Mouse (Mus musculus): Measurements from ENCODE around the gene Mef2c. TPM values are rescaled to one million over a fixed set of nuclear protein-coding genes. Genes with fewer than 3 reads are reported as not detected.

The Mef2c gene
- 19.4 and 22.5 TPM in 2 replicates for polyA plus RNA-seq (2012; rRNA removed)

DNA sequence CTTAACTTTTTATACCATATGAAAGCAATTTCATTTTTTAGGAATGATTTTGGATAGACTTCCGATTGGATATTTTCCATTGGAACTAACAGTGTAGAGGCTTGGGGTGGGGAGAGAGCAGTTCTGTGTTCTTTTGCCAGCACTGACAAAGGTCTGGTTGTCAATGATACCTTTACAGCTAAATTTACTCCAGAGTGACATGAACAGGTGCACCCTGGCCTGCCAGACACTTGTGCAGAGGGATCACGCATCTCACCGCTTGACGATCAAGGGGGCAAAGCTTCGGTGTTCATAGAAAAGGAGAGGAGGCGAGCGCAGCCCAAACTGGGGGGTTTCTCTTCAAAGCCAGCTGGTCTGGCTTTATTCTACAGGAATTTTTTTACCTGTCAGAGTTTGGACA, at the start of gene Mef2c:
TSS of gene Mef2c (plus strand) at position 116 of the 400 bp plus-strand sequence.
- TF ChIP-seq CTCF (IDR thresholded peaks at IDR 0.05; ENCODE audit: borderline replicate concordance, extremely low read depth, insufficient read depth, insufficient read length) (no peak), POLR2A (IDR thresholded peaks at IDR 0.05; ENCODE audit: borderline replicate concordance, extremely low read depth, insufficient read depth, insufficient read length, poor library complexity, severe bottlenecking) (no peak)
- DNase-seq (ENCODE audit: low read depth) = no peak

DNA sequence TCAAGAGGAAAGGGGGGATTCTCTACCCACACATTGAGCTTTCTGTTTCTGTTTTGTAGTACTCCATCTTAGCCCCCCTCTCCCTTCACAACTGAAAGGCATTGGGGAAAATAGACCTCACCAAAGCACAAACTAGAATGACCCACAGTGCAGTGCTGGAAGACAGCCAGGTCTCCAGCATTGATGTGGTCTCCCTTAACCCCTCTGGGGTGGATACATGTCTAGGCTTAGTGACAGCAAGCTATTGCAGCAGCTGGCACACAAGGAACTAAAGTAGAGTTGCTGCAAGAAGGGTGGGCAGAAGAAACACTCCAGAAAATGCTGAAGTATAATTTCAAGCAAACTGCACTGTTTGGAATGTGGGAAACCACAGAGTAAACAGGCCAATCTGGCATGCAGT, 45.1 kb upstream of the Mef2c start:
- TF ChIP-seq POLR2A (IDR thresholded peaks at IDR 0.05; ENCODE audit: borderline replicate concordance, extremely low read depth, insufficient read depth, insufficient read length, poor library complexity, severe bottlenecking) (no peak), CTCF (IDR thresholded peaks at IDR 0.05; ENCODE audit: borderline replicate concordance, extremely low read depth, insufficient read depth, insufficient read length) (no peak)
- peak; percentile 77 for DNase-seq (ENCODE audit: low read depth)

DNA sequence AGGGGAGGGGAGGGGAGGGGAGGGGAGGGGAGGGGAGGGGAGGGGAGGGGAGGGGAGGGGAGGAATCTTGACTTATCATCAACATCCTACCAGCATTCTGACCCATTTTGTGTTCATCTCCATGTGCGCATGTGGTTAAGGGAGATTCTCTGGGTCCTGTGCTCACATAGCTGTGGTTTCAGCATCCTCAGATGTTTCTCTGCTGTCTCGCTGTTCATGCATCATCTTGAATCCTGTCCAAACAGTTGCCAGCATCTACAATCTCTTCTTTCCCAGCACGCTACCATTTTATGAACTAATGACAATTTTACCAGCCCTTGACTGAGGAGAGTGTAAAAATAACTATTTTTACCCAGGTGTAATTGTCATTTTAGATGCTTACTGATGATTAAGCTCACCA, 44.2 kb upstream of the Mef2c start:
- no peak for TF ChIP-seq POLR2A (IDR thresholded peaks at IDR 0.05; ENCODE audit: borderline replicate concordance, extremely low read depth, insufficient read depth, insufficient read length, poor library complexity, severe bottlenecking)
- no peak for TF ChIP-seq CTCF (IDR thresholded peaks at IDR 0.05; ENCODE audit: borderline replicate concordance, extremely low read depth, insufficient read depth, insufficient read length)
- DNase-seq (ENCODE audit: low read depth) = no peak

DNA sequence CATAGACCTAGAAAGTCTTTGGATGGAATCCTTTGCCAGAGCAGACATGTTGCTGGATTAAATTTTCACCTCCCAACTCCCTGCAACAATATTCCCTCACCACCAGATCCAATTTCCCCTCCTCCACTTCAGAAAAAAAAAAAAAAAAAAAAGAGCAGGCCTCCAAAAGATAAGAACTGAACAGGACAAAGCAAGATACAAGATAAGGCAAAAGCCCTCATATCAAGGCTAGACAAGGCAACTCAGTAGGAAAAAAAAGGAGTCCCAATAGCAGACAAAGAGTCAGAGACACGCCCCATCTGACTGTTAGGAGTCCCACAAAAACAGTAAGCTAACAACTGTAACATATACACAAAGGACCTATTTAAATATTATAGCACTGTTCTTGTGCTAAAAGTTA, 43.2 kb upstream of the Mef2c start:
- TF ChIP-seq POLR2A (IDR thresholded peaks at IDR 0.05; ENCODE audit: borderline replicate concordance, extremely low read depth, insufficient read depth, insufficient read length, poor library complexity, severe bottlenecking) (no peak), CTCF (IDR thresholded peaks at IDR 0.05; ENCODE audit: borderline replicate concordance, extremely low read depth, insufficient read depth, insufficient read length) (no peak)

DNA sequence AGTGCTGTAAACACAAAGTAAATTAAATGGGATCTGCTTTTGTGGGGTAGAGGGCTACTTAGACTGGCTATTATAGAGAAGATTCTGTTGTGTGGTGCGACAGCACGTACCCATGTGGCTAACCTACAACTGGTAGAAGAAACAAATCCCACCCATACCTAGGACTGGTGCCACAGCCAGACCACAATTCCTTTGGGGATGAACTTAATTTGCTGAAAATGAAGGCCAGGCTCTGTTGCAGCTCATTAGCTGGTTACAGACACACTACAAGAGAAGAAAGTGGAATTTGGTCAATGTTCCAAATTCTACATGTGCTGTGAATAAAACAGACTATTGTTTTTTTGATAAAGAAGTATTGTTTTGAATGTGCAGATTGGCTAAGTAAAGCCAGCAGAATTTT, 42.3 kb upstream of the Mef2c start:
- DNase-seq (ENCODE audit: low read depth) = peak; percentile 30
- TF ChIP-seq POLR2A (IDR thresholded peaks at IDR 0.05; ENCODE audit: borderline replicate concordance, extremely low read depth, insufficient read depth, insufficient read length, poor library complexity, severe bottlenecking) (no peak), CTCF (IDR thresholded peaks at IDR 0.05; ENCODE audit: borderline replicate concordance, extremely low read depth, insufficient read depth, insufficient read length) (no peak)

More for the DNA sequence above, 43.2 kb upstream of the Mef2c start:
- no peak for DNase-seq (ENCODE audit: low read depth)

DNA sequence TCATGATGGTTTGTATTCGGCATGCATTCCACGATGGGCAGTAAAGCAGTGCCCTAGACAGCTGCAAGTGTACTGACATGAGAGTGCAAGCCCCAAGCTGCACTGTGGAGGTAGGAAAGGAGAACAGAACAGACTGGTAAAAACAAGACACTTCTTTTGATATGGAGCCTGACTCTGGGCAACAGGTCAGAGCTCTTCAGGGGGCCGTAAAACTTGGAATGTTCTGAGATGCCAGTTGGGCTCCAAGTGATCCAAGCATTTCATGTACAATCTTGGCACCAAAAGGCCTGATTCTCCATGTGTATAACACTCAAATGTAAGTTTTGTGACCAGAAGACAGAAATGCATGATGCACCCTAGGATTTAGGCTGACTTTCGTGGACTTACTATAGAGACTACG, 37.1 kb upstream of the Mef2c start:
- no peak for DNase-seq (ENCODE audit: low read depth)
- TF ChIP-seq CTCF (IDR thresholded peaks at IDR 0.05; ENCODE audit: borderline replicate concordance, extremely low read depth, insufficient read depth, insufficient read length) (no peak), POLR2A (IDR thresholded peaks at IDR 0.05; ENCODE audit: borderline replicate concordance, extremely low read depth, insufficient read depth, insufficient read length, poor library complexity, severe bottlenecking) (no peak)

DNA sequence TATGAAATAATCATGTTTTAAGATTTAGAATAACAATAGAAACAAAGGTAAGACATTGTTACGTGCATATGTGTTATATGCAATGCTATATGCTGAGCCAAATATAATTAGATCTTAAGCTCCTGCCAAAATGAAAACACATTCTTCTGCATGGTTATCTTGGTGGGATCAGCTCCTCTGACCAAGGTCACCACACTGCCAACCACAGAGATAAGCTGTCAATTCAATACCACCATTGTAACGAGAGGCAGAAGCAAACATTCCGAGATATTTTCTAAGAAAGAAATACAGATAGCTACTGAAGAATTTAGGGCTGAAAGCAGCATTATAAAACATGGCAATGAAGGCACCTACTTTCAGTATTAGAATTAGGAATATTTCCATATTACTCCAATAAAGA, 35.0 kb upstream of the Mef2c start:
- DNase-seq (ENCODE audit: low read depth) = no peak
- TF ChIP-seq POLR2A (IDR thresholded peaks at IDR 0.05; ENCODE audit: borderline replicate concordance, extremely low read depth, insufficient read depth, insufficient read length, poor library complexity, severe bottlenecking) (no peak), CTCF (IDR thresholded peaks at IDR 0.05; ENCODE audit: borderline replicate concordance, extremely low read depth, insufficient read depth, insufficient read length) (no peak)

DNA sequence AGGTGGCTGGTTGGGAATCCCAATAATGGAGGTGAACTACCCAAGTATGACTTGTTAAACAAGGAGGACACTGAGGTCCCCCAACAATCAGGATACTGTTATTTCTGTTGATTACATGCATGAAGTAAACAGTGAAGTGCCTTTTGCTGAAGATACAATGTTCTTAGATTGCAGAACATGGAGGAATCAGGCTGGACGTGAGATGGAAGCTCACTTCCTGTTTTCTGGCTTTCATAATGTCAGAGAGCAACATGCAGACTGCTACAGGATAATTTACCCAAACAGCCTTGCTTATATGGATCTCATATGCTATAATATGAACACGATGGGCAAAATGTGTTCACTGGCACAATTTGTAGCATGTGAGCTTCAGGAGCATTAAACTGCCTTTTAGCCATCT, 30.1 kb upstream of the Mef2c start:
- no peak for TF ChIP-seq CTCF (IDR thresholded peaks at IDR 0.05; ENCODE audit: borderline replicate concordance, extremely low read depth, insufficient read depth, insufficient read length)
- TF ChIP-seq POLR2A (IDR thresholded peaks at IDR 0.05; ENCODE audit: borderline replicate concordance, extremely low read depth, insufficient read depth, insufficient read length, poor library complexity, severe bottlenecking) = no peak

DNA sequence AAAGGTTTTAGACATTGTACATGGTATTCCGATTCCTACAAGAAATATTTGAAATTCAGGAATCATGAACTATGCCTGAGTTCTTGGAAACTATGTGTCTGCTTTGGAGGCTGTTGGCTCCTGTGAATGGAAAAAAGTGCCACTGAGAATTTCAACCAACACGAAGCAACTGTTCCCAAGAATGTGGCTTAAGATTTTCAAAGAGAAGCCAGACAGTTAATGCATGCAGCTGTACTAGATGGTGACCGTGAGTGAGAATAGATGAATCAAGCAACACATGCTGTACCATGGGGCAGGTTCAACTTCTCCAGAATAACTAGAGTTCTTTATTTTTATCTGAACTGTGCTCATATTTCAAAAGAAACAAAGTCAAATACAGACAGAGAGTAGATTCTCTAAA, 23.4 kb upstream of the Mef2c start:
- TF ChIP-seq POLR2A (IDR thresholded peaks at IDR 0.05; ENCODE audit: borderline replicate concordance, extremely low read depth, insufficient read depth, insufficient read length, poor library complexity, severe bottlenecking) (no peak), CTCF (IDR thresholded peaks at IDR 0.05; ENCODE audit: borderline replicate concordance, extremely low read depth, insufficient read depth, insufficient read length) (no peak)
- DNase-seq (ENCODE audit: low read depth) = no peak

More for the DNA sequence above, 30.1 kb upstream of the Mef2c start:
- no peak for DNase-seq (ENCODE audit: low read depth)

DNA sequence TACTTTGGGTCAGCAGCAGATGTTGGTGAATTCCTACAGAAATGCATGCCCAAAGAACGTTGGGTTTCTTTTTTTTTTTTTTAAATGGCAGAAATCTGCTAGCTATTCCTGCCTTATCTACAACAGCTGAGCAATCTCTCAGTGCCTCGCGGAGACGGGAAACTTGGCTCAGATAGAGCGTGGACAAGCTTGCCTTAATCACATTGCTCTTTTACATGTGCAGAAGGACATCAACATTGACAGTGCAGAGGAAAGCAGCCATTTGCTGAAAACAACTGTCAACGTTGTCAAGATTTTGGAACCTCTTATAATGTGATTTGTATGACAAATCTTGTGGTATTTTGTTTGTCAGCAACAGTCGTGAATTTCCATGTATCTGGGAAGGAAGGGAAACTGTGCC, 22.5 kb upstream of the Mef2c start:
- DNase-seq (ENCODE audit: low read depth) = peak; percentile 77
- no peak for TF ChIP-seq POLR2A (IDR thresholded peaks at IDR 0.05; ENCODE audit: borderline replicate concordance, extremely low read depth, insufficient read depth, insufficient read length, poor library complexity, severe bottlenecking)
- no peak for TF ChIP-seq CTCF (IDR thresholded peaks at IDR 0.05; ENCODE audit: borderline replicate concordance, extremely low read depth, insufficient read depth, insufficient read length)

DNA sequence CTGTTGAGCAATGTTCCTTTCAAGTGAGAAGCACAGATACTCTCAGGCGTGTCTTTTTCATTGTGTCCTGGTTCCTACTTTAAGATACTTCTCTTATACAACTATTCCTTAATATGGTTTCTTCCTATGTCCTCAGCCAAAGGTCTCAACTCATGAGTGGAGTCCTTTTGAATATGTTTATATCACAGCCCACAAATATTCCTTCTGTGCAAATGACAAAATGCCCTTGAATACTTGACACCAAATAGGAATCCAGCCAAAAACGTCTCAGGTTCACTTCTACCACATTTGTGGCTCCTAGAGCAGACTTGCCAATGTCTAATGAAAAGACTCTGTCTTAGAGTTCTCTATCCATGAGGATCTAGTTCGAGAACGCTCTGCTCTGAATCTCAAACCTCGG, 21.7 kb upstream of the Mef2c start:
- peak; percentile 19 for DNase-seq (ENCODE audit: low read depth)
- TF ChIP-seq CTCF (IDR thresholded peaks at IDR 0.05; ENCODE audit: borderline replicate concordance, extremely low read depth, insufficient read depth, insufficient read length) (no peak), POLR2A (IDR thresholded peaks at IDR 0.05; ENCODE audit: borderline replicate concordance, extremely low read depth, insufficient read depth, insufficient read length, poor library complexity, severe bottlenecking) (no peak)

DNA sequence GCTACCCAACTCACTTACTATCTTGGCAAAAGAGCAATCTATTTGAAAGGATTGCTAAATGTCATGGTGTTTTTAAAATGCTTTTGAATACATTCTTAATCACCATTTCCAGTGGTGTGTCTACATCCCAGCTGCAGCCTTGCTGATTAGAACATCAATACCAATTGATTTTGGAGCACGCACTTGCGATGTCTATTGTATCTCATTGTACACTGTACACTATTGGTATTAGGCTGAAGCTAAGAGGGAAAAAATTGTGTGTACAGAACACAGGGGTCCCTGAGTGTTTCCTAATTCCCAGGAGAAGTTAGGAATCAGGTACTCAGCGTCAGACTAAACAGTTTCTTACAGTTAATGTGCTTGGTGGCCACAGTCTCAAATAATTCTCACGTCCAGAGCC, 19.6 kb upstream of the Mef2c start:
- TF ChIP-seq CTCF (IDR thresholded peaks at IDR 0.05; ENCODE audit: borderline replicate concordance, extremely low read depth, insufficient read depth, insufficient read length) (no peak), POLR2A (IDR thresholded peaks at IDR 0.05; ENCODE audit: borderline replicate concordance, extremely low read depth, insufficient read depth, insufficient read length, poor library complexity, severe bottlenecking) (no peak)
- peak; percentile 27 for DNase-seq (ENCODE audit: low read depth)
